Mouse (Mus musculus) lung, adult 2 months (tissue): Measurements from ENCODE around the gene Chd9. TPM values are rescaled to one million over a fixed set of nuclear protein-coding genes. Genes with fewer than 3 reads are reported as not detected.

ENCODE experiments used
- DNase-seq: peaks from one replicate; pipeline ENCODE4 v3.0.0; 2022
- H3K4me1 ChIP-seq: fragments of 200-500 bp; 2 replicates; pipeline ENCODE4 v1.6.1; 2011; ENCODE audit warnings: low read length; ENCODE audit not compliant: control insufficient read depth, insufficient read depth
- H3K4me3 ChIP-seq: fragments of 200-500 bp; replicated peaks from 2 replicates; pipeline ENCODE3; 2011; ENCODE audit warnings: low read depth, mild to moderate bottlenecking, control low read depth, low read length; ENCODE audit errors: extremely low read depth
- CTCF ChIP-seq: fragments of 200-500 bp; IDR thresholded peaks from 2 replicates; pipeline ENCODE4 v1.5.1; 2011; ENCODE audit warnings: mild to moderate bottlenecking, low read length, control low read depth; ENCODE audit not compliant: insufficient read depth
- POLR2A ChIP-seq: fragments of 200-500 bp; IDR thresholded peaks from 2 replicates; pipeline ENCODE4 v1.6.1; 2011; ENCODE audit warnings: low read depth, mild to moderate bottlenecking, control low read depth, low read length, borderline replicate concordance; ENCODE audit errors: extremely low read depth
- WGBS: fragments of 180-500 bp; shearing (Covaris S2); methylation state at CpG from one replicate; pipeline ENCODE4 v1.1.7; 2018; 5-methylcytosine and 5-hydroxymethylcytosine counted together
- polyA plus RNA-seq: library from polyadenylated mRNA; depleted of rRNA; stranded (reverse); fragments of >200 nt; gene quantifications from 2 replicates; pipeline ENCODE4 v1.2.3, GENCODE M21; 2012

The Chd9 gene
- polyA plus RNA-seq, 1 experiment = 129 TPM

GRCm38 (mm10) chr8:90853971-90854670 lies 26.0 kb downstream of the Chd9 start:
- WGBS = 57% methylated on average over 9 of the region's 9 CpGs

GRCm38 (mm10) chr8:90854671-90855161 lies 26.6 kb downstream of the Chd9 start:
- peaks cover 8% of the 10 kb centered on the region for H3K4me1 ChIP-seq
- TF ChIP-seq CTCF (no peak), POLR2A (no peak)
- DNase-seq = peak; percentile 36
- H3K4me3 ChIP-seq = no peak overlapping the region
- WGBS = 10% methylated on average over 10 of the region's 10 CpGs

More at GRCm38 (mm10) chr8:90853971-90854670, 26.0 kb downstream of the Chd9 start:
- H3K4me1 ChIP-seq = peaks cover 8% of the 10 kb centered on the region
- H3K4me3 ChIP-seq = no peak overlapping the region
- DNase-seq = no peak
- TF ChIP-seq CTCF (no peak), POLR2A (no peak)

DNA sequence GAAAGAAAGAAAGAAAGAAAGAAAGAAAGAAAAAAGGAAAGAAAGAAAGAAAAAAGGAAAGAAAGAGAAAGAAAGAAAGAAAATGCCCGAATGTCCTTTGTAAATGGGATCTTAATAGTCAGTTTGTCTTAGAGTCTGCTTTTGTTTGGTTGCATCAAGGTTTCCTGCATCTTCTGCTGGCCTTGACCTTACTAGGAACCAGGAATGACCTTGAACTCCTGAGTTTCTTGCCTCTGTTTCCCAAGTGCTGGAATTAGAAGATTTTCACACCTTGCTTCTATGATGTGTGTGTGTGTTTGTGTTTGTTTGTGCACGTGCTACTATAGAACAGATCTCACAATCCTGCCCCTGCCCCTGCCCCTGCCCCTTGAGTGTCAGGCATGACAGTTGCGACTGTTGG lies 28.0 kb downstream of the Chd9 start:
- Histone ChIP-seq H3K4me1 (peaks cover 8% of the 10 kb centered on the region), H3K4me3 (no peak overlapping the region)
- no peak for DNase-seq
- 89% methylated on average over 3 of the region's 3 CpGs for WGBS
- no peak for TF ChIP-seq POLR2A
- TF ChIP-seq CTCF = no peak

- no peak overlapping the region for H3K4me3 ChIP-seq
- H3K4me1 ChIP-seq = peaks cover 8% of the 10 kb centered on the region
- WGBS = 63% methylated on average over 1 of the region's 1 CpGs
- TF ChIP-seq POLR2A = no peak
- TF ChIP-seq CTCF = no peak
- no peak for DNase-seq
Measured at GRCm38 (mm10) chr8:90856952-90857351, 28.8 kb downstream of the Chd9 start.

DNA sequence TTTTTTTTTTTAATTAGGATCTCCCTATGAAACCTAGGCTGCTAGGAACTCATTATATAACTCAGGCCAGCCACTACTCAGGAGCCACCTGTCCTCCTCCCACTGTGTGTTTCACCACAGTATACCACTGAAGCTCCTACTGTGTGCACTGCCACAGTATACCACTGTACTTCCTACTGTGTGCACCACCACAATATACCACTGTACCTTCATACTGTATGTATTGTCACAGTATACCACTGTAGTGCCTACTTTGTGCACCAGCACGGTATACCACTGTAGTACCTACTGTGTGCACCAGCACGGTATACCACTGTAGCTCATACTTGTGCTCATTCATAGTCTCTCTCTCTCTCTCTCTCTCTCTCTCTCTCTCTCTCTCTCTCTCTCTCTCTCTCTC lies 29.9 kb downstream of the Chd9 start:
- DNase-seq = no peak
- Histone ChIP-seq H3K4me1 (peaks cover 8% of the 10 kb centered on the region), H3K4me3 (no peak overlapping the region)
- TF ChIP-seq POLR2A = no peak
- TF ChIP-seq CTCF = no peak
- 95% methylated on average over 2 of the region's 2 CpGs for WGBS

GRCm38 (mm10) chr8:90861266-90861944 lies 33.3 kb downstream of the Chd9 start:
- WGBS = 37% methylated on average over 9 of the region's 9 CpGs
- Histone ChIP-seq H3K4me1 (no peaks in the 10 kb centered on the region; the same call in 1 of the 2 replicates), H3K4me3 (no peak overlapping the region)
- no peak for DNase-seq
- TF ChIP-seq CTCF = no peak

DNA sequence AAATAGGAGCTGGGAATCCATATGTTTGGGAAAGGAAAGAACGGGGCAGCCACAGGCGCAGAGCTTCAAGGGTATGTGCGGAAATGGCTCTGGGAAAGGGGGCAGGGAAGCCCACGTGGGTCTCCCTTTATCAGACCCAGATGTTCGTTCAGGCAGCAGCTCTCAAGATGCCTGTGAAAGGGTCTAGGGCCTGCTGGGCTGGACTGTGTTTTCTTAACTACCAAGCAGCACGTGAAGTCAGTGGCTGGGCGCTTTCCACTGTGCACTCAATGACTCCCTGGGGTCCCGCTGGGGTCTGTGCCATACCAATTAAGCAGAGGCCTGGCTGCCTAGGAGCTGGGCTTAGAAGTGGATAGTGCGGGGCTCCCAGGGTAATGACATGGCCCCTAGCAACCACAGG lies 33.9 kb downstream of the Chd9 start:
- Histone ChIP-seq H3K4me1 (no peaks in the 10 kb centered on the region; the same call in 1 of the 2 replicates), H3K4me3 (no peak overlapping the region)
- TF ChIP-seq POLR2A (no peak), CTCF (no peak)
- 69% methylated on average over 9 of the region's 9 CpGs for WGBS
- DNase-seq = no peak

GRCm38 (mm10) chr8:90867061-90867460 lies 38.9 kb downstream of the Chd9 start:
- WGBS = 95% methylated on average over 2 of the region's 2 CpGs
- peaks cover 15% of the 10 kb centered on the region for H3K4me1 ChIP-seq

GRCm38 (mm10) chr8:90867911-90868310 lies 39.8 kb downstream of the Chd9 start:
- Histone ChIP-seq H3K4me3 (no peak overlapping the region), H3K4me1 (peaks cover 15% of the 10 kb centered on the region)
- DNase-seq = no peak
- TF ChIP-seq CTCF = no peak
- TF ChIP-seq POLR2A = no peak
- 91% methylated on average over 4 of the region's 4 CpGs for WGBS

More at GRCm38 (mm10) chr8:90867061-90867460, 38.9 kb downstream of the Chd9 start:
- DNase-seq = no peak
- H3K4me3 ChIP-seq = no peak overlapping the region
- no peak for TF ChIP-seq POLR2A
- TF ChIP-seq CTCF = no peak

DNA sequence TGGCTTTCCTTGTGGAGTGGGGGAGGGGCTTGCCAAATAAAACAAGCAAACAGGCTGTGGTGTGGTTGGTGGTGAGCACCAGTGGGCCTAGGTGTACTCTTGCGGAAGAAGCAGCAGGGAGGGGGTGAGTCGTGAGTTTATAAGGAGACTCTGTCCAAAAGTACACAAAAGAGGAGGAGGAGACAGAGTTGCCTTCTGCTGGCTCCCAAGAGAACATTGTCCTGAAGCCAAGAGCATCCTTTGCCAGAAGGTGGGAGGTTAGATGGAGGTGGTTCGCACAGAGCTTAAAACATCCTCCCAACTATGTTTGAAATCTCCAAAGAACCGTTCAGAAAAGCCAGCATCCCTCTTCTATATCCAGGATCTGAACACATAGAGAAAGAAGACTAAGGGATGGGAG lies 40.2 kb downstream of the Chd9 start:
- H3K4me3 ChIP-seq = no peak overlapping the region
- 69% methylated on average over 4 of the region's 4 CpGs for WGBS
- TF ChIP-seq CTCF (no peak), POLR2A (no peak)
- DNase-seq = no peak
- peaks cover 15% of the 10 kb centered on the region for H3K4me1 ChIP-seq
